Mouse (Mus musculus): ENCODE data around the gene Serpina16. TPM values are rescaled to one million over a fixed set of nuclear protein-coding genes. Genes with fewer than 3 reads are reported as not detected.

Serpina16 gene
- total RNA-seq, 1 experiment from 2014 or later = not detected

GRCm38 (mm10) chr12:103656848-103657626 lies 18.9 kb downstream of the Serpina16 start, which contains the start of gene Serpina6:
Gene Serpina6, minus strand, starts transcription at chr12:103657212.
- DNase-seq = peak; percentile 22

GRCm38 (mm10) chr12:103655123-103656044 lies 20.6 kb downstream of the Serpina16 start:
- DNase-seq = peak; percentile 20

GRCm38 (mm10) chr12:103653836-103654235 lies 22.1 kb downstream of the Serpina16 start:
- DNase-seq = peak; percentile 40

- DNase-seq = no peak
Observed at GRCm38 (mm10) chr12:103646314-103646713, 29.6 kb downstream of the Serpina16 start.

- DNase-seq = no peak
Observed at GRCm38 (mm10) chr12:103644601-103645000, 31.3 kb downstream of the Serpina16 start.

GRCm38 (mm10) chr12:103643818-103644217 lies 32.1 kb downstream of the Serpina16 start:
- DNase-seq = no peak

GRCm38 (mm10) chr12:103643336-103643735 lies 32.6 kb downstream of the Serpina16 start:
- DNase-seq = peak; percentile 91

GRCm38 (mm10) chr12:103635846-103636245 lies 40.1 kb downstream of the Serpina16 start:
- no peak for DNase-seq

GRCm38 (mm10) chr12:103634430-103634829 lies 41.5 kb downstream of the Serpina16 start:
- DNase-seq = no peak

- no peak for DNase-seq
Observed at GRCm38 (mm10) chr12:103631203-103631612, 44.7 kb downstream of the Serpina16 start, which contains the start of gene Serpina10. Gene Serpina10, minus strand, starts transcription at chr12:103631444.

Other genes with a start within 250 kb of the Serpina16 start
- gene Ifi27, start 241.9 kb downstream of the Serpina16 start, total RNA-seq (2021) = 1,163 and 1,199 TPM in 2 replicates
- gene Ifi27l2a, start 232.5 kb downstream of the Serpina16 start, total RNA-seq (2021) = 15.4 and 19.7 TPM in 2 replicates
- not detected in 2 replicates for gene Ifi27l2b, start 218.9 kb downstream of the Serpina16 start, total RNA-seq (2021)
- gene Ppp4r4, start 143.9 kb downstream of the Serpina16 start, total RNA-seq (2021) = 2.9 and 3.2 TPM in 2 replicates
- 2.9 and 17.0 TPM in 2 replicates for gene Serpina10, start 44.7 kb downstream of the Serpina16 start, total RNA-seq (2021)
- gene Serpina6, start 18.9 kb downstream of the Serpina16 start, total RNA-seq (2021) = 5.4 and 113 TPM in 2 replicates
- gene Serpina1f, start 19.4 kb upstream of the Serpina16 start, total RNA-seq (2021) = not detected in 2 replicates
- gene Serpina1d, start 97.5 kb upstream of the Serpina16 start, total RNA-seq (2021) = 24.1 and 393 TPM in 2 replicates
- gene Serpina1b, start 154.2 kb upstream of the Serpina16 start, total RNA-seq (2021) = 53.3 and 891 TPM in 2 replicates
- 22.0 and 362 TPM in 2 replicates for gene Serpina1a, start 187.4 kb upstream of the Serpina16 start, total RNA-seq (2021)
- gene Serpina1c, start 228.7 kb upstream of the Serpina16 start, total RNA-seq (2021) = 28.0 and 511 TPM in 2 replicates

All from adrenal gland, postnatal 14 days (tissue).